Mouse (Mus musculus) ES-Bruce4 (cell line): ENCODE results near the gene Ssbp3. TPM values are rescaled to one million over a fixed set of nuclear protein-coding genes. Genes with fewer than 3 reads are reported as not detected.

ENCODE experiments used
- H3K27ac ChIP-seq: 2 replicates; pipeline ENCODE4 v1.5.1; 2012; ENCODE audit warnings: low read length, inconsistent platforms; ENCODE audit not compliant: insufficient read depth
- H3K27me3 ChIP-seq: 2 replicates; pipeline ENCODE4 v1.6.1; 2012; ENCODE audit warnings: mild to moderate bottlenecking, low read length, inconsistent platforms; ENCODE audit not compliant: control insufficient read depth, poor library complexity, insufficient read depth, severe bottlenecking
- H3K36me3 ChIP-seq: 2 replicates; pipeline ENCODE4 v1.6.1; 2012; ENCODE audit warnings: inconsistent platforms, mild to moderate bottlenecking, low read length, moderate library complexity; ENCODE audit not compliant: control insufficient read depth, poor library complexity, insufficient read depth, severe bottlenecking
- H3K4me1 ChIP-seq: one replicate; pipeline ENCODE4 v1.8.1; 2011; ENCODE audit warnings: low read length; ENCODE audit not compliant: control insufficient read depth, insufficient read depth
- H3K4me3 ChIP-seq: 2 replicates; pipeline ENCODE4 v1.5.1; 2011; ENCODE audit warnings: low read depth, mild to moderate bottlenecking, low read length
- H3K9ac ChIP-seq: 2 replicates; pipeline ENCODE4 v1.6.1; 2012; ENCODE audit warnings: low read depth, mild to moderate bottlenecking, inconsistent platforms; ENCODE audit not compliant: poor library complexity, severe bottlenecking
- H3K9me3 ChIP-seq: replicated peaks from 2 replicates; pipeline ENCODE4 v1.6.1; 2012; ENCODE audit warnings: mild to moderate bottlenecking, low read length, inconsistent platforms; ENCODE audit not compliant: control insufficient read depth, poor library complexity, insufficient read depth, severe bottlenecking
- CTCF ChIP-seq: IDR thresholded peaks from one replicate; pipeline ENCODE4 v1.8.1; 2011; ENCODE audit warnings: low read depth, low read length
- EP300 ChIP-seq: IDR thresholded peaks from 2 replicates; pipeline ENCODE4 v1.6.1; 2011; ENCODE audit warnings: low read depth, low read length; ENCODE audit not compliant: insufficient read depth
- POLR2A ChIP-seq: IDR thresholded peaks from one replicate; pipeline ENCODE4 v1.8.1; 2011; ENCODE audit warnings: low read length; ENCODE audit not compliant: insufficient read depth
- polyA plus RNA-seq: library from polyadenylated mRNA; stranded (reverse); fragments of >200 nt; gene quantifications from 2 replicates; pipeline ENCODE4 v1.2.4, GENCODE M21; 2011; ENCODE audit warnings: low read depth; ENCODE audit not compliant: missing spikeins, insufficient read depth, insufficient read length

The Ssbp3 gene
- polyA plus RNA-seq, 1 experiment, result 245 TPM

DNA sequence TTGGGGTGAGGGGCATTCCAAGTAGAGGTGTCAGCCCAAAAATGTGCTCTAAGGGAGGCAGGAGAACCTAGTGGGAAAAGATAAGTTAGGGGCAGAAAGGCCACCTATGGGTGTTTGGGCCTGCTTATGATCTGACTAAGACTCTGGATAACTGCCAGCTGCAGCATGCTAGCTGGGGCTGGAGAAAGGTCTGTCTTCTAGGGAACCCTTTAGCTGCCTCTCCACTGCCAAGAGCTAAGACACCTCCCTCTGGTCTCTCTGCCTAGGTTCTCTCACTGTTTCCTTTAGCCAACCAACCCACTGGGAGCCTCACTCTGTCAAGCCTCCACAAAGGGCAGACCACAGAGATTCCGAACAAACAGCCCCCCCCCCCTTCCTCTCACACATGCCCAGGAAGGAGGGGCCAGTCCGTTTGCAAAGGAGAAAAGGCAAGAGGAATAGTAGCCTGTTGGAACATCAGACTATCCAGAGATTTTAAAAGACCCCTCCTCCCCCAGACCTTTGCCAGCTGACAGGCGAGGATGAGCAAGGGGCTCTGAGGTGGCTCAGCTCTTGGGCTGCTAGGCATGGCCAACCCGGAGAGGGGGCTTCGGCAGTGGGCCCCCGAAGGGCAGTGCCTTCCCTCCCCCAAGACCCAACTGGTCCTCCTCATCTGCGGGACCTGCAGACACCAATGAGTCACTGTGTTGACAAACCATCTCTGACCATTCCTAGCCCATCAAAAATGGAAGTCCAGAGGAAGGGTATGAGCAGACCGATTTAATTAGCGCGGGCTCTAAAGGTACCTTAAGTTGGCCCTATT, 1.4 kb upstream of the Ssbp3 start:
- peak overlapping the region; percentile 81 for H3K27ac ChIP-seq
- peaks cover 2% of the 10 kb centered on the region for H3K4me1 ChIP-seq
- no peaks in the 10 kb centered on the region for H3K36me3 ChIP-seq
- no peak overlapping the region for H3K4me3 ChIP-seq
- no peaks in the 10 kb centered on the region for H3K9me3 ChIP-seq
- no peaks in the 10 kb centered on the region for H3K27me3 ChIP-seq
- no peak for TF ChIP-seq CTCF
- no peak for TF ChIP-seq EP300
- TF ChIP-seq POLR2A, result no peak
- H3K9ac ChIP-seq, result peak overlapping the region; percentile 51

GRCm38 (mm10) chr4:106909797-106910196, 704 bp upstream of the Ssbp3 start:
- peak overlapping the region; percentile 51 for H3K9ac ChIP-seq
- H3K4me3 ChIP-seq, result no peak overlapping the region; the same call in 1 of the 2 replicates
- H3K27ac ChIP-seq, result peak overlapping the region; percentile 81
- TF ChIP-seq CTCF (no peak), POLR2A (no peak), EP300 (no peak)
- H3K9me3 ChIP-seq, result no peaks in the 10 kb centered on the region
- H3K27me3 ChIP-seq, result no peaks in the 10 kb centered on the region
- no peaks in the 10 kb centered on the region for H3K36me3 ChIP-seq
- peaks cover 2% of the 10 kb centered on the region for H3K4me1 ChIP-seq

DNA sequence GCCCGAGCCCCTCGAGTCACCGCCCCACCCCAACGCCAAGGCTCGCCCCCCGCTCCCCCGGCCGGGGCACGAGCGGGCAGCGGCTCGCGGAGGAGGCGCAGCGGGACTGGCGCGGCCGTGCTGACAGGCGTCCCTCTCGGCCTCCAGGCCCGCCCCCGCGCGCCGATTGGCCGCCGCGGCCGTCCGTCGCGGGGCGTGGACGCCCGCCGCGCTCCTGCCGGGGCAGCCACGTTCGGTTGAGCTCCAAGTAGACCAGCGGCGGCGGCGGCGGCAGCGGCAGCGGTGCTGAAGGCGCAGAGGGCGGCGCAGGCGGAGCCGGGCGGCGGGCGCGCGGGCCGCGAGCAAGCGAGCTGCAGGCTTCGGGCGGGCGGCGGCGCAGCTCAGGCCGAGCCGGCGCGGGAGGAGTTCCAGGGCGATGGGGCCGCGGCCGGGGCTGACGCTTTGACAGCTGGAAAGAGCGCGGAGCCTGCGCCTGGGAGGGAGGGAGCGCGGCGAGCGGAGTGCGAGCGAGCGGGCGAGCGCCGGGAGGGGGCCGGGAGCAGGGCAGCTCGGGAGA, 823 bp downstream of the Ssbp3 start:
- H3K9ac ChIP-seq, result peak overlapping the region; percentile 95
- peaks cover 9% of the 10 kb centered on the region for H3K36me3 ChIP-seq
- no peaks in the 10 kb centered on the region for H3K27me3 ChIP-seq
- H3K9me3 ChIP-seq, result no peaks in the 10 kb centered on the region
- no peak overlapping the region for H3K27ac ChIP-seq
- H3K4me3 ChIP-seq, result peak overlapping the region; percentile 75
- no peak for TF ChIP-seq EP300
- no peak for TF ChIP-seq POLR2A
- no peak for TF ChIP-seq CTCF
- H3K4me1 ChIP-seq, result peaks cover 2% of the 10 kb centered on the region

- TF ChIP-seq EP300 (no peak), POLR2A (no peak), CTCF (no peak)
- peak overlapping the region; percentile 95 for H3K9ac ChIP-seq
- no peak overlapping the region for H3K27ac ChIP-seq
- peaks cover 2% of the 10 kb centered on the region for H3K4me1 ChIP-seq
- H3K4me3 ChIP-seq, result peak overlapping the region; percentile 74
- H3K27me3 ChIP-seq, result no peaks in the 10 kb centered on the region
- peaks cover 12% of the 10 kb centered on the region for H3K36me3 ChIP-seq
- no peaks in the 10 kb centered on the region for H3K9me3 ChIP-seq
These were observed 1.6 kb downstream of the Ssbp3 start for GRCm38 (mm10) chr4:106911951-106912688.

GRCm38 (mm10) chr4:106912689-106913041, 2.2 kb downstream of the Ssbp3 start:
- Histone ChIP-seq H3K4me1 (peaks cover 2% of the 10 kb centered on the region), H3K36me3 (peaks cover 14% of the 10 kb centered on the region), H3K27ac (no peak overlapping the region), H3K9me3 (no peaks in the 10 kb centered on the region), H3K9ac (peak overlapping the region; percentile 95), H3K4me3 (peak overlapping the region; percentile 74), H3K27me3 (no peaks in the 10 kb centered on the region)
- TF ChIP-seq EP300, result no peak
- no peak for TF ChIP-seq POLR2A
- no peak for TF ChIP-seq CTCF
